Mouse (Mus musculus) layer of hippocampus, adult 18-20 months (tissue): ENCODE measurements at regions not wholly inside any gene's neighbourhood (a gene's known extent, or its start where the extent isn't known, plus 50 kb on each side); places are given as distances from the start of the nearest gene placed in this dataset.
A peak's percentile ranks its signal among the peaks of the same experiment; 100 is the strongest.

Experiments used
- DNase-seq, 2 experiments: peaks; one replicate each; pipeline ENCODE4 v3.0.0; 2022; ENCODE audit warnings: low spot score in 2 of 2

DNA sequence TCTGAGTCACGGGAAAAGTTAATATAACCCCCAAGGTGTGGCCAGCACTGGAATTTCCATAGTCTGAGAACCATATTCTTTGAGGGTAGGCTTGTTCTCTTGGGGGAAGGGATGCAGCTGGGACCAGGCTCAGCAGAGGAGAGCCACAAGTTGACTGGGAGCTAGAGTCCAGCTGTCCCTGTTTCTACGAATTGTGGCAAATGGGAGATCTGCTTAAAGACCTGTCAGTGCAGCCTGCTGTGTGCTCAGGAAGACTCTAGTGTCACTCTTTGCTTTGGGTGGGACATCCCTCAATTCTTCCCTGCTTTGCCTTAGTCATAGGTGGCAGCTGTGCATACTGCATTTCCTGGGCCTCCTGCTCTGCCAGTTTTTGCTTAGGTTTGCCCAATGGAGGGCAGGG, 165.2 kb upstream of the Ctnnb1 start:
- no peak for DNase-seq

DNA sequence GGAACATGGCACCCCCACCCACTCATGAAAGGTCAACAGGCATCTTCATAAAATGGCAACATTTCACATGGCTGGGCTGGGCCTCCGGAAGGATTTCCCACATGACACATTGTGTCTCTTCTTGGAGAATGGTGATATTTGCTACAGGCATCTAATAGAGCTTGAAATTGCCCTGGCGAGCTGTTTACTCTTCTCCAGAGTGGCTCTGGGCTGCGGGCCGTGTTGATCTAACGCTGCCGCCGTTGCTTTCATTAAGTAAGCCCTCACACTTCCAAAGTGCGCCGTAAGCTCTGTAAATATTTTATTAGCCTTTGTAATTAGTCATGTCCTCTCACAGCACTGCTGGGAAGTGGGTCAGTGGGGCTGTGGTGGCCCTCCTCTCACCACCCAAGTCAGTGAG, 164.4 kb upstream of the Ctnnb1 start:
- DNase-seq, result no peak

DNA sequence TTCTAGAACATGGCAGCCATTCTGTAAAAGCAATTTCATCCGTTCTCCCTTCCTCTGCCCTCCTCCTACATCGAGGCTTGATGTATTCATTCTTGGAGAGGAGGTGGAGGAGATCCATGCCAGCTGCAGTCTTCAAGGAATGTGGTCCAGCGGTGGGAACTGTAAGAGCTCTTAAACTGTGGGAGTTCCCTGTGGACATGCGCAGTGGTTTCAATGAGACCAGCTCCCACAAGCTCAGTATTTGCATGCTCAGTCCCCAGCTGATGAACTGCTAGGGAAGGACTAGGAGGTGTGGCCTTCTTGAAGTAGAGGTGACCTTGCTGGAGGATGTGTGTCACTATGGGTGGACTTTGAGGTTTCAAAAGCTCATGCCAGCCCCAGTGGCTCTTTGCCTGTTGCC, 163.7 kb upstream of the Ctnnb1 start:
- DNase-seq, result no peak

DNA sequence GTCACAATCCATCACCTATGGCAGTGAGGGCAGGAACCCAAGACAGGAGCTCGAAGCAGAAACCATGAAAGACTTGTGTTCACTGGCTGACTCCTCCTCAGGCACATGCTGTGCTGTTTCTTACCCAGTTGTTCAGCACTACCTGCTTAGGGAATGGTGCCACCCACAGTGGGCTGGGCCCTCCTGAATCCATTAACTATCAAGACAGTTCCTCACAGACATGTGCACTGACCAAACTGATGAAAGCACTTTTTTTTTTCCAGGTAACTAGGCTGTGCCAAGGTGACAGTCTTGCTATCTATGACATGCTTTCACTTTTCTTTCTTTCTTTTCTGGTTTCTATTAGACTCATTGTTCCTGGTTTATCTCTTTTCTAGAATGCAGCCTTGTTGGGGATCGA, 162.1 kb upstream of the Ctnnb1 start:
- no peak for DNase-seq

DNA sequence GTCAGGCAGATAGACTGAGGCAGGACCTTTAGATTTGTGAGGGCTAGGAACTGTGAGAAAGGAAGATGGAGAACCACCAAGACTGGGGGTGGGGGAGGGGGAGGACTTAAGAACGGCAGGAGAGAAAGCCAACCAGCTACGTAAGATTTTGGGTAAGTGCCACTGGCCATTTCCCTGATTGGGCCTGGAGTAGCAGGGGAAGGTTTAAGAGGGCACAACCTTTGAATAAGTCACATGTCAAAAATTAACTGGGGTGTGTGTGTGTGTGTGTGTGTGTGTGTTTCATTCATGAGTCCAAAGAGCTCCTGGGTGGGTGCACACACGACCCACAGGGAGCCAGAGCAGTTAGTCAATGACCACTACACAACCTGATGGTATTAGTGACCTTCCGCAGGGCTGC, 161.6 kb upstream of the Ctnnb1 start:
- no peak for DNase-seq

DNA sequence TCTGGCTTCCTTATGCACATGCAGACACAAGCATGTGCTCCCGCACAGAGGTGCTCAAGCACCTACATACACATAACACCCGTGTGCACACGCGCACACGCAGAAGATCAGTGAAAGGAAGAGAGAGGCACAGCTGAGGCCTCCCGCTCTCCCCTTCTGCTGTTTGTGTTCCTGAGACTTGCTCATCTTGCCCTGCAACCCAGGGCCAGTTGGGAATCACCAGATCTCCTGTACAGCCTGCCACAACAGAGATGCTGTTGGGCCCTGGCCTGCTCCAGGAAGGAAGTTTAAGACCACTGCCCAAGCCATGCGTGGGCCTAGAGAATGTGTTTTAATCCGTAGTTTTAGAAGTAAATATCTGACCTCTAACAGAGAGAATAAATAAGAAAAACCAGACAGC, 160.0 kb upstream of the Ctnnb1 start:
- no peak for DNase-seq

DNA sequence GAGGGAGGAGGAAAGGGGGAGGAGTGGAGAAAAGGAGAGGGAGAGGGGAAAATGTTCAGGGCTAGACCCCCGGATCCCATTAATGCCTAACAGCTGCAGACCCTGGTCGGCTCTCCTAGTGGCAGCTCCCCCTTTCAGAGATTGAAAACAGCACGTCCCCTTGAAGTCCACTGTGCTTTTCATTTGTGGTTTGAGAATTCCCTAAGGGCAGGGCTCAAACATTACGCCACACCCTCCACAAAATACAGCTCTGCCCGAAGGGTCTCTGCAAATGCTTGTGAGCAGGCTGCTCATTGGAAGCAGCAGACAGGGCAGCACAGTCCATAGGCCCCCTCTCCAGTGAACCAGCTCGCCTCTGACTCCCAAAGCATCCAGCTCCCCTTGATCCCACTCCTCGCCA, 159.3 kb upstream of the Ctnnb1 start:
- no peak for DNase-seq

DNA sequence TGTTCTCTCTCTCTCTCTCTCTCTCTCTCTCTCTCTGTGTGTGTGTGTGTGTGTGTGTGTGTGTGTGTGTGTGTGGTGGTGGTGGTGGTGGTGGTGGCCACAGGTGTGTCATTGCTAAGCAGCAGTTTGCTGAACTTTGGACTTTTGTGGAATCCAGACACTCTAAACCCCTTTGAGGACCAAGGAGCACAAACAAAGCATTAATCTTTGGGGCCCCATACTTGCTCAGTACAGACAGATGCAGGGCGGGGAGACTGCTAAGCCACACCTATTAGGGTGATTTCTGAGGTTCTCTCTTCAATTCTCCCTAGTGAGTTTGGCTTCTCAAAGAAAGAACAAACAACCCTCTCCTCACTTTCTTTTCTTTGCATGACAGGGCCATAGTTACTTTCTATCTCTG, 158.1 kb upstream of the Ctnnb1 start:
- DNase-seq, result no peak

DNA sequence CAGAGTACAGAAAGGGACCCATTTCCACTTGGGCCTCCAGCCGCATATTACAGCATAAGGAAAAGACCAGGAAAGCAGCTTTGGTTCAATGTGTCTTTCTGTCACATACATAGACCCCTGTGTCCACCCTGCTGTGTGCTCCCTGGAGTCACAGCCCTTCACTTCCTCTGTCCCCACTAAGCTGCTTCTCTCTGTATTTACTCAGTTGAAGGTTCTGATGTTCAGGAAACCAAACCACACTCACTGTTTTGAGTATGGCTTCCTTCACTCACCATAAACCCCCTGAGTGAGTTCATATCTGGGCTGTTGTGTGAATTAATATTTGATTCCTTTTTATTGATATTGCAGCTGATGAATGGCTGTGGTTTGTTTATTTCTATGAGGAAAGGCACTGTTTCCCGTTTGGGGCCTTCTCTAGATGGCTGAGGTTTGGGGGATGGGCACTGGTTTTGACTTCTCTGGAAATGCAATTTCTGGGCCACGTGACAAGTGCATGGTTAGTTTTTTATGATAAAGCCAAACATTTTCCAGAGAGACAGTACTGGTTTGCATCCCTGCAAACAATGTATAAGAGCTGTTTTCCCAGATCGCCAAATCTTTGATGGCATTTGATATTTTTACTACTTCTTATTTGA, 157.0 kb upstream of the Ctnnb1 start:
- DNase-seq, result no peak

DNA sequence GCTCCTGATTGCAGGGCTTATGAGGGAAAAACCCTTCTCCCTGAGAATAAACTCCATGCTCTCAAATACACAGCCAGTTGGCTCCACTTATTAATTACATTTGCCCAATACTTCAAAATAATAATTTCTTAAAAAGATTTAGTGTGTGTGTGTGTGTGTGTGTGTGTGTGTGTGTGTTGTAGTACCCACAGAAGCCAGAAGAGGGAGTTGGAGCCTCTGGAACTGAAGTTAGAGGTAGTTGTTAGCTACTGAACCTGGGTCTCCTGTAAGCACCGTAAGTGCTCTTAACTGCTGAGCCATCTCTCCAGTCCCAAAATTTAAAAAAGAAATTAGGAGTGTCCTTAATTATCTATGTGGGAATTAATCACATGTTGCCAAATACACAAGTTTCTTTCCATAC, 154.8 kb upstream of the Ctnnb1 start:
- no peak for DNase-seq

DNA sequence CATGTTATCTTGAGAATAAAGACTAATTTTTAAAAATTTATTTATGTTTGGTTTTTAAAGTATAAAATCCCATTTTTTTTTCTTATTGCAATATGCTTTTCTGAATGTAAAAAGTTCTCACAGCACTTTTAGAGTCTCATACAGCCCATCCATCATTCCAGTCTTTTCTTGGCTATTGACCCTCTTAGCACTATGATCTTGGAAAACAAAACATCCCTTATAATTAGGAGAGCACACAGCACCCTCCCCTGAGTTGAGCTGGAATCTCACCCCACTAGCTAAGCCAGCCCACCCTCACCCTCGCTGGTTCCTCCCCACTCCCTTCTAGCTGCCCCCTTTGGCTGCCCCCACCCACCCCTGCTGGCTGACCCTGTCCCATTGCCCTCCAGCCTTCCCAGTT, 154.2 kb upstream of the Ctnnb1 start:
- DNase-seq, result no peak

DNA sequence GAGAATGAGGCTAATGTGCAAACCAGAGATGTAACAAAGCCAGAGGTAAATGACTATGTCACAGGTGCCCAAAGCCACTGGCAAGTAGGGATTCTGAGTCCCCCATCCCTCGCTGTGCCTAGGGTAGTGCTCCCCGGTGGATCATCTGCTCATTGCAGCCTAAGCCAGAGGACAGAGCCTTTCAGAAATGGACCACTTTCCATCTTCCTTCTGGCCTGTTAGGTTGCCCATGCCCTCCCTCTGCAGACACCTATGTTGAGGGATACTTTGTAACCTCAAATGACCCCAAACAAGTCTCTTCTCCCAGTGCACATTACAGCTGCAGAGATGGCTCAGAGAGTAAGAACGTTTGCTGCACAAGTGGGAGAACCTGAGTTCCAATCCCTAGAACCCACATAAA, 153.3 kb upstream of the Ctnnb1 start:
- no peak for DNase-seq

DNA sequence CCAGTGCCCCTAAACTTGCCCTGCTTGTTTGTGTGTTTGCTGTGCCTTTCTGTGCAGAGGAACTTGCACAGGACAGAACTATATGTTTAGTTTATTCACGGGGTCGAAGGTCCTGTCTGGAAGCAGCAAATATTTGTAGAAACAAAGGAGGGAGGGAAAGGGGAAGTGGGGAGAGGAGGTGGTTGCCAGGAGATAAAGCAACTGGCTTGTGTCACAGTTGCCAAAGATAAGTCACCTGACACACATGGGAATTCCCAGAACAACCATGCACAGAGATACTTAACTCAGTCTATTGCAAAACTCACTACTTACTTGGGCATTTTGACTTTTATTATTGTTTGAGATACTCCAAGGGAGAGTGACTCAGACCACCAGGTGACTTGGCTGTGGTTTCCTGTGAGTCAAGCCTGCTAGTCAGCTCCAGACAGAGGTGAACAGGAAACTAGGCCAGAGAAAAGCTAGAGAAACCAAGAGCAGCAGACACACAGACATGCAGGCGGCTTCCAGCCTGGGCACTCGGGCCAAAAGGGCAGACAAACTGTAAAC, 152.5 kb upstream of the Ctnnb1 start:
- DNase-seq, result no peak

DNA sequence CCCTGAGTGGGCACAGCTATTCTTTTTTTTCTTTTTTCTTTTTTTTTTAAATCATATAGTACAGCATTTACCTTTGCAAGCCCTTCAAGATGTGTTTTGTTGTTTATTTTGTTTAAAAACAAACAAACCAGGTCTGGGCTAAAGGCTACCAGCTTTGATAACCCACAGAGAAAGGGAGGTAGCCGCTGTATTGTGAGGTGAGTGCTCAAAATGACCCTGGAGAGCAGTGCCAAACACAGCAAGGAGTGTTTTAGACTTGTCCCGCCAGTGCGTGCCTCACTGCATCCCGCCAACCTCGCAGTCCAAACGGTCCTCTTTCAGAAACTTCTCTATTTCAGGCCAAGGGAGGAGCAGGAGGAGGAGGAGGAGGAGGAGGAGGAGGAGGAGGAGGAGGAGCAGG, 152.0 kb upstream of the Ctnnb1 start:
- no peak for DNase-seq

DNA sequence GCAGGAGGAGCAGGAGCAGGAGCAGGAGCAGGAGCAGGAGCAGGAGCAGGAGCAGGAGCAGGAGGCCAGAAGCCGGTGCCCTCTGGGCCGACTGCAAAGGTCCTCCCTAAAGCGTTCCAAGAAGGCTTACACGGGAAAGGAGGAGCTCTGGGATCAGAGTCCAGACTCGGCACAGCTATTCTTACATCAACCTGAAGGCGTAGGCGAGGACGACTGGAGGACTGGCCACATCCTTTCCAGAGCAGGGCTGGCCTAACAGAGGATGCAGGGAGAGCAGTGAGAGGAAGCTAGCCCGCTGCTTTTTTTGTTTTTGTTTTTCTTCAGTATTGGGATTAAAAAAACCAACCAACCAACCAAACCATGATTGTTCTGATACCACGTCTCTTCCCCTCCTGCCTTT, 151.5 kb upstream of the Ctnnb1 start:
- DNase-seq, result no peak

DNA sequence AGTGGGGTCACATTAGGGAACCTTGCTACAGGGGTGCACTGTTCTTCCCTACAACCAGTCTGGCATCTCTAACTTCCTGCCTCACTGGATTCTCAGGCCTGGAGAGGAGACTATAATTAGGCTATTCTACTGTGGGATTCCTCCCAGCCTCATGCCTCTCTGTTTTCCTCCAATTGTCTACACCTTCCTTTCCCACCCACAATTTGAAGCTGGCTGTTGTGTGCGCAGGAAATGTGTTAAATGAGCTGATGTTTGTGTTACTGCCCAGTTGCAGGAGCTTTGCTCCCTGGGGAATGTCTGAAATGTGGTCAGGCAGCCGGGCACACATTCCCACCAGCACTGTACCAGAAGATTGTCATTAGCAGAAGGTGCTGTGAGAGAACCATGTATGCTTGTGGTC, 150.6 kb upstream of the Ctnnb1 start:
- no peak for DNase-seq

DNA sequence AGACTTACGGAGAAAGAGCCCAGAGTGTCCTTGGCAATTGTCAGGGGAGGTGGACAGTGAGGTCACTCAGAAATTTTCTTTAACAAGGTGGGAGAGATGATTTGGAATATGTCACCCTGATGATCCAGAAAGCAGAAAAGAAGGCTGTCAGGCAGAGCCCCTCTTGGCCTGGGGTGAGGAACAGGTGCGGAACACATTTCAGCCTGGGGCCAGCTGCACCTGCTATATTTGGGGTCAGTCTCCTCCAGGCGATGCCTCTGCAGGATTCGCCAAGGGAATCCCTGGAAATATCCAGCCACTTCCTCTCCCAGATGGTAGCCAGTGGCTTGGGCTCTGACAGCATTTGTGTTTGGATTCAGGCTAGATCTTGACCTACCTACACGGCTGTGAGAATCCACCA, 134.8 kb upstream of the Ctnnb1 start:
- no peak for DNase-seq

DNA sequence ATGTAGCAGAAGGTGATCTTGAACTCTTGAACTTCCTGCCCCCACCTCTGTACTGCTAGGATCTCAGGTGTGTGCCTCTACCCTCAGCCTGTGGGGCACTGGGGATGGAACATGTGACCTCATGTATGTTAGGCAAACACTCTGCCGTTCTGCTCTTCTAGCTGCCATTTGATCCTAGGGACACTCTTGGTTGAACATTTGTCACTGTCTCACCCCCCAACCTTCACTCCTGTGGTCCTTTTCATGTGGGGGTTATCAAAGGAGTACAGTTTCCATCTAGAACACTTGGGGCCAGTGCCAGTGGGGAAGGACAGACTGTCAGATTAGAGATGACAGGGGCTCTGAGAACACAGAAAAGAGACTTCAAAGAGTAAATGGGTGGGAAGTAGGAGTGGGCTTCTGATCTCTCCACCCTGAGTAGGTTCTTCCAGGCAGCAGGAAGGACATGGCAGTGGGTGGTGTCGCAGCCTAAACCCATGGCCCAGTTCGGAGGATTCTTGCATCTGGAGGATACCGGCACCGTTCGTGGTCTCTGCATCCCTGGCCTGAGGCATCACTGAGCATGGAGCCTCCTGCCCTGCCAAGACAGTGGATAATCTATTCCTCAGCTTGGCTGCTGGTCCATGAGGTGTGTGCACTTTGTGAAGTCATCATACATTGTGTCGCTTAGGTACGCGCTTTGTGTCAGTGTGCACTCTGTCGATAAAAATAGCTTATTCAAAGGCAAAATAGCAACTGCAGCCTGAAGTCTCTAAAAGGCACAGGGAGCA, 132.7 kb upstream of the Ctnnb1 start:
- no peak for DNase-seq

DNA sequence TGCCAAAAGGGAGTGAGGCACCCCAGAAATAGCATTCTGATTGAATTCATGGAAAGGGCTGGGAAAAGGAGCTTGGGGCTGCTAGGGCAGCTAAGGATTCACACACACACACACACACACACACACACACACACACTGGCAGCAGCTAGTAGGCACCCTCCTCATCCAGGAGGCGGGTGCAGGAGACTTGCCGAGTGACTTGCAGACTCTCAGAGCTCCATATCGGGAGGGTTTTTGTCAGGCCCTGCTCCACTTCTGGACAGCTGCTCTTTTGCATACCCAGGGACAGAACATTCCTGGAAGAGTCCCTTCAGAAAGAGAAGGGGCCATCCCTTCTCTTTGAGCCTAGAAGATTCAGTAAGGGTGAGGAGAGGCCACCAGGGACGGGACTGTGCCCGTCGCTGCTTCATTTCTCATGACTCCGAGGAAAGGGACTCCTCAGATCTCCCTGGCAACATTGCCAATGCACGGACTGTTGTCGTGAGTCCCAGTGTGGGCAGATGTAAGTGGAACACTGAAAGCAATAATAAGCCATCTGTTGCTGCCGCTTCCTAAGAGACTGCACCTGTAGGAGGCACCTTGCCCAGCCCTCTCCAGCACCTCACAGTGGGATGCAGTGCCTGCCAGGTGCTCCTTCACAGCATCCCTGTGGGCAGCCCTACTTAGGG, 130.9 kb upstream of the Ctnnb1 start:
- peak; percentile 16 to 42 for DNase-seq

DNA sequence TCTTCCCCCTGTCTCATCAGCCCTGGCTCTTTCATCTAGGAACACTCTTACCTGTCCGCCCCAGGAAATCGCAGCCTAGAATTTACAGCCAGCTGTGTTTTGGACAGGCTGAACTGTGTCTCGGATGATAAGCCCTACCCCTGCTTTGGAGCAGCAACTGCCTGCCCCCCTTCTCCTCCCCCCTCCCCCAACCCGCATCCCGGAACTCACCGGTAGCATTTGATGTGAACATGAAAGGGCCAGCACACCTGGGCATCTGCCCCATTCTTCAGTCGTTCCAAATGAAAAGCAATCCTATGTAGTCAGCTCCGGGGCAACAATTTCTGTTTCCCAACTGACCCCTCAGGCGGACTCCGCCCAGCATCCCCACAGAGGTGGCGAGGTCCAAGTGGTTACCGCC, 130.1 kb upstream of the Ctnnb1 start:
- no peak for DNase-seq

DNA sequence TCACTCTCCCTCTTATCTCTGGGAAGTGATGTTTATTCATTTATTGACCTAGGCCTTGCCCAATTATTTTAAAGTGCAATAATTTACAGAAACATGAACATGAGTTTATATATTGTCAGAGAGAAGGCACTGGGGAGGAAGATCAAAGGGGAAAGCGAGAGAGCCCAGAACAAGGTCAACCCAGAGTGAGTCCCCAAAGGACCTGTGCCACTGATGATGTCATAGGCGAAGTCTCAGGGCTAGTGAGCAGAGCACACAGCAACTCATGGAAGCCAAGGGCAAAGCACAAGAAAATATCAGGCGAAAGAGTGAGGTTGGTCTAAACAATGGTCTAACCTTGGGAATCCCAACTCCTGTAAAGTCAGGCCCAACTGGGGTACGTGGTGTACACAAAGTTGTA, 126.4 kb upstream of the Ctnnb1 start:
- DNase-seq, result no peak

DNA sequence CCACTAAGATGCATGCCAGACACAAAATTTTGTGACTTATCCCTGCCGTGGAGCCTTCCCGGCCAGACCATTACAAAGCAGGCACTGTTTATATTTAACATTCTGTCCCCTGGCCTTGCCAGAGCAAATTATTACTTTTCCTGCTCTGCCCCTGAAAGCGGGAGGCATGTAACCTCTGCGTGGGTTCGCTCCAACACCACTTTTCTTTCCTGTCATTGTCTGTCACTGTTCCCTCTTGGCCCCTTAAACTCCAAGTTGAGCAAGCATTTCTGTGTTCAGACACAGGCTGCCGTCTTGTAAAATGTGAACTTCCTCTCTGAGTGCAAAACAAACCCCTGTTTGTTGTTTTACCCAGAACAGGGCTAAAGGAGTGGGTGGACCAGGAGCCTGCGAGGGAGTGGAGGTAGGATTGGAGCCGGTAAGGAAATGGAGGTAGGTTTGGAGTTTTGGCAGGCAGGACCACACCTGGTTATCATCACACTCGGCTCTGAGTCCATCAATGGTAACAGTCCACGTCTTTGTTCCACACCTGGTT, 124.2 kb upstream of the Ctnnb1 start:
- DNase-seq, result no peak
